Mouse (Mus musculus): Measurements from ENCODE around the gene Gm2174.

The Gm2174 gene

DNA sequence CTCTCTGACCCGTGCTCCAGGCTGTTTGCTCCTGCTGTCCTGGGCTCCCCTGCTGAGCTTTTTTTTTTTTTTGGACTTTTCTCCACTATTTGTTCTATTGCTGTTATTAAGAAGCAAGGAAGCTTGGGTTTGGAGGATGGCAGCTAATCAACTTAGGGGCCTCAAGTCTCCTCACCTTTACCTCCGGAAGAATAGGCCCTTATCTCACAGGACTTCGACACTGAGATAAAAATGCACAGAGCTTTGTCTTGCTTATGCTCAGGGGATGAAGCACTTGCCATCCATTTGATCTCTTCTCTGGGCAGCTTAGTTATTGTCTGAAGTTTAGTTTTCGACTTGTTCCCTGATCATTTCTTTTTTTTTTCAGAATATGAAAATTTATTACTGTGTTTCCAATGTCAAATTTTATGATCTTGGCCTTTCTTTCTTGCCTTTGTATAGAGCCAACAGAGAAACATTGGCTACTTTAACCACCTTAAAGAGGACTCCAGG is at the start of gene Gm2174:
Gm2174 (plus strand) TSS at position 442 of the 492 bp plus-strand sequence.
- no peak for DNase-seq

DNA sequence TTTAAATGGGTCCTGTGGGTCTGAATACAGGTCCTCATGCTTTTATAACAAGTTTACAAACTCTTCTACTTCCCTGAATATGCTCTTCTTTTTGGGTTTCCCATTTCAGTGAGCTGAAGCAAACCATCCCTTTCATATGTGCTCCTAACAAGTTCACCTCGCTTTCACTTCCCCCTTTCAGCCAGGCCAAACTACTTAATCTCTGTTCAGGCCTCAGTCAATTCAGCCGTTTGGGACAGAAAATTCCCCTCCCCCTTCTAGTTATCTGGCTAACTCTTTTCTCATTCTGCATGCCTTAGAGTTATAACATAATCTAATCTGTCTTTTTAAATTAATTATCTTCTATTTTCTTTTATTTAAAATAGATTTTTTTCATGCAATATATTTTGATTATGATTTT is 43.1 kb upstream of the Gm2174 start:
- no peak for DNase-seq

DNA sequence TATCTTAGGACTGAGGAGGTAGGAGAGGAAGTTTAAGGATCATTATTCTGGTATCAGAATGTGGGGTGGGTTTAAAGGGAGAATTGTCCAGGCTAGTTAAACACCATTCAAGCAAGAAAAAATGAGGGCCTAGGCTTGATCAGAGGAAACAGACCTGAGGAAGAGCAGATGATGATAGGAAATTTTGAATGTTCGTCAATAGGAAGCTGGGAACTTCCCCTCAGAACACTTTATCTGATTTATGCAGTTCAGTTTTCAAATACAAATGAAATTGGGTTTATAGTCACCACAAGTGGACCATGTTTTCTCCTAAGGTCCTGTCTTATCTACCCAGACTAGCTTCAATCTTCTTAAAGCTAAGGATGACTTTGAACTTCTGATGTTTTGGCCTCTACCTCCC is 42.3 kb upstream of the Gm2174 start:
- no peak for DNase-seq

DNA sequence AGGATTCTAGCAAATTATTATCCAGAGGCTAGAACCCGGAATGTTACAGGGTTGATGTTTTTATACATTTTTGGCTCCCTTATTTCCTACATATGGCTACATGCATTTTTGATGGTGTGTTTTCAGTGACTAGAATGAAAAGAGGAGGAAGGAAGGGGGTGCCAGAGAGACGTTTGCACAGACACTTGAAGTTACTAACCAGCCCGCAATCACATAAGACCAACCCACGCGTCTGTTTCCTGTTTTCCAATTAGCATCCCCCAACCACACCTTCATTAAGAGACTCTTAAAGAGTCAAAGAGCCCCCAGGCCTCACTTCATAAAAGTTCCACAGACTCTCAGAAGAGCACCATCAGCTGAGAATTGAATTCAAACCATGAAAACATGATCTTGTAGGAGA is 41.6 kb upstream of the Gm2174 start:
- DNase-seq = no peak

DNA sequence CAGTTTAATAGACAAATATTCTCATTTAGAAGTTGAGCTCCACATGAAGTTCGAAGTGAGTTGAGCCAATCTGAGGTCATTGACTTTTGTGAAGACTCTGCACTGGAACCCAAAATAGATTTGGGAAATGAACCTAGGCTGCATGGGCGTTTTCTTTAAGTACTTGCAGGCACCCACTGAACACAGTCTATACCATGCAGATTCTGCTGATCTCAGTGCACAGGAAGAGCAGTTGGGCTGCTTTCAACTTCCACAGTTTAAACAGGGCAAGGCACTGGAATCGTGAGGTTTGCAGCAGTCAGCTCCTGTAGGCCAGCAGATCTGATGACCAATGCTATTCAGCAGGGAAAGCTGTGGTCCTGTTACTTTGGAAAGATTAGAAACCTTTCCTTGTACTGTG is 31.5 kb upstream of the Gm2174 start:
- DNase-seq = no peak

DNA sequence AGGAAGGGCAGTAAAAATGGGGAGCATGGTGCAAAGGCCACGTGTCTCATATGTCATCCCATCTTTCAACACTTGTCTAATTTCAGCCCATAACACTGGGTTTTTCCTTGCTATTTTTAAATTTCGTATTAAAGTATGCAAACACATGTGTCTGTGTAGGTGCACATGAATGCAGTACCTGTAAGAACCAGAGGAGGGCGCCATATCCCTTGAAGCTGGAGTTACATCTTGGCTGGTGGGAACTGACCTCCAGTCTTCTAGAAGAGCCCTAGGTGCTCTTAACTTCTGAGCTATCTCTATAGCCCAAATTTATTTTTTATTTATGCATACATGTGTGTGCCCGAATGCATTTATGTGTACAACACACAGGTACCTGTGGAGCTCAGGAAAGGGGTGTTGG is 30.2 kb upstream of the Gm2174 start:
- no peak for DNase-seq

DNA sequence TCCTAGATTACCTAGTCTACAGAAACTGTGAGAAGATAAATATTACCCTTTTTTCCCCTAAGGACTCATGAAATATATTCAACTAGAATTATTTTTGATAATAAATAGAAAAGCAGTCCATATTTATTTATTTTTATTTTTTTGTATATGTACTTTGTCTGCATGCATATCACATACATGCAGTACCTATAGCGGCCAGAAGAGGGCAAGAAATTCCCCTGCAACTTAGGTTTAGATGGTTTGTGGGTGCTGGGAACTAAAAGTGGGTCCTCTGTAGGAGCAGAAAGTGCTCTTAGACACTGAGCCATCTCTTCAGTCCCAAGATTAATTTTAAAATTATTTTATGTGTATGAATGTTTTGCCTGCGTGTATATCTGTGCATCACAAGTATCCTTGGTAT is 17.2 kb upstream of the Gm2174 start:
- peak; percentile 13 for DNase-seq

DNA sequence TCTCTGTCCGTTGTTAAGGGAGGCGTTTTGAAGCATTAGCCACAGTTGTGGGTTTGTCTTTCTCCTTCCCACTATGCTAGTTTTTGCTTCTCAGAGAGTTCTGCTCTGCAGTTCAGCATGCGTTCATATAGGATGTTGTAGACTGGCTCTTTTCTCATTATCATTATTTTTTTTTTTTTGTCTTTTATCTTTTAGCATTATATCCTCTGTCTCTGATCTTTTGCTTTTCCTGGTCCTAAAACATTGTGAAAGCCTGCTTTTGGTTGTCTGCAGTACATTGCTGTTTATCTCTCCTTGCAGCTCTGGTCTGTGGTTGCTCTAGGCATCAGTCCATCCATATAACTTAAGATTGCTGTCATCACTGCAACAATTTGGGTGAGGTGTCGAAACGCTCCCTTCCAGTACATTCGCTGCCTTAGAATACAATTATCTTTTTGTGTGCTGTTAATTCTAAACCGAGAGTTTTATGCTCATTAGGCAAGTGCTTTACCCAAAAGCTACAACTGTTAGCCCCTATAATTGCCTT is 11.9 kb upstream of the Gm2174 start:
- no peak for DNase-seq

DNA sequence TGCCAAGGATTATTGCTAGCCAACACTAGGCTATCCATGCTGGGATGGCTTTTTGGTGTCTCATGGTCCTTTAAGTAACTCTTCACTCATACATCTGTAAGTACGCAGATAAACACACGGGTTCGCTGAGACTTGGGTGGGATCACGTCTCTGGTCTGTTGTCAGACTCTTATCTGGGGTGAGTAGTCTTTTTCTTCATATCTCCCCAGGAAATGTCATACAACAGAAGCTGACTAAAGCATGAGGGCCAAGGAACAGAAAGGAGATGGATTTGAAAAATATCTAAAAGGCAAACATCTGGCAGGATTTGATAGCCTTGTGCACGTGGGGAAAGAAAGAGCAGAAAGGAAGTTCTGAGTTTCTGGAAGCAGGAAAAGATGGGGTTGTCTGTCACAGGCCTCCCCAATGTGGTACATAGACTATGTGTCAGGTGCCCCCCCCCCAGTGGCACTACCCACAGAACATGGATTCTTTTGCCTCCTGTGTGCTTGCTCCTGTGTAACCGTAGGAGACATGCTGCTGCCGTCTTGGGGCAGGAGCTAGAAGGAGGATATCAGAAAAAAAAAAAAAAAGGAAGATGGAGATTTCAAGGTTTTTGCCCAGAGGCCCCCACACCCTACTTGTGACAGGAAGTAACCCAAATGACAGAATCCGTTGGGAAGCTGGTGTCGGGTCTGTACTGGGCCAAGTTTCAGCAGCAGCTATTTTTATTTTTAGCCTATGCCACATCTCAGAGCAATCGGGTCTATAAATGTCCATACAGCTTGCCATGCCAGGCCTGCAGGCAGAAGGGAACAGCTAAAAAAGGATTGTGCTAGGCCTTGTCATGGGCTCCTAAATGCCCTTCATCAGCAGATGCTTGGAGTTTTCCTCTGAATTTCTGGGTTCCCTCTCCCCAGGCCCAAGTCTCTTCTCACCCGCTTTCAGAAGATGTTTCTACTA is 1.0 kb upstream of the Gm2174 start:
- no peak for DNase-seq

DNA sequence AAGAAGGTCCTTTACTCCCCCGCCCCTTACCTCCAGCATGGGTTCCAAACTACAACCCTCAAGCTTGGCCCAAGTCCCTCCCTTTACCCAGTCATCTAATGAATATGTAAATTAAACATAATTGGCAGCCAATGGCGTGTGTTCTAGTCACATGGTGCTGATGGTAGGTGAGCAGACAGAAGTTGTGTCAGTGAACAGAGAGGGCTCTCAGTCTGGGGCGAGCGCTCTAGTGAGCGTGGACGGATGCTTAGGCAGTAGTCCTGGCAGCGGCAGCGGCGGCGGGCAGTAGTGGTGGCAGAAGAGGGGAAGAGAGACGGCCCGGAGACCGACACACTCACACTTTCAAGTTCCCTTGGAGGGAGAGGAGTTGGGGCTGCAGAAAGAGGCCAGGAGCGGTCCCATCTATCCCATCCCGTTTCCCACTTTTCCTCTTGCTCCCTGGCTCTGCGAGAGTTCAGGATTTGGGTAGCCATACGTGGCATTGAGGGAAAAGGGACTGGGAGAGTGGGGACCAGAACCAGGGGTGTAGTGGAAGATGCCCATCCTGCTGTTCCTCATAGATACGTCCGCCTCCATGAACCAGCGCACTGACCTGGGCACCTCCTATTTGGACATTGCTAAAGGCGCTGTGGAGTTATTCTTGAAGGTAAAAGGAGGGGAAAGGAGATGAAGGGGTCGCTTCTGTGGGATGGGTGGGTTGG is 7.1 kb downstream of the Gm2174 start, which contains the start of gene Ints6l:
Ints6l (plus strand) TSS at position 187 of the 701 bp plus-strand sequence.
- DNase-seq = peak; percentile 91

DNA sequence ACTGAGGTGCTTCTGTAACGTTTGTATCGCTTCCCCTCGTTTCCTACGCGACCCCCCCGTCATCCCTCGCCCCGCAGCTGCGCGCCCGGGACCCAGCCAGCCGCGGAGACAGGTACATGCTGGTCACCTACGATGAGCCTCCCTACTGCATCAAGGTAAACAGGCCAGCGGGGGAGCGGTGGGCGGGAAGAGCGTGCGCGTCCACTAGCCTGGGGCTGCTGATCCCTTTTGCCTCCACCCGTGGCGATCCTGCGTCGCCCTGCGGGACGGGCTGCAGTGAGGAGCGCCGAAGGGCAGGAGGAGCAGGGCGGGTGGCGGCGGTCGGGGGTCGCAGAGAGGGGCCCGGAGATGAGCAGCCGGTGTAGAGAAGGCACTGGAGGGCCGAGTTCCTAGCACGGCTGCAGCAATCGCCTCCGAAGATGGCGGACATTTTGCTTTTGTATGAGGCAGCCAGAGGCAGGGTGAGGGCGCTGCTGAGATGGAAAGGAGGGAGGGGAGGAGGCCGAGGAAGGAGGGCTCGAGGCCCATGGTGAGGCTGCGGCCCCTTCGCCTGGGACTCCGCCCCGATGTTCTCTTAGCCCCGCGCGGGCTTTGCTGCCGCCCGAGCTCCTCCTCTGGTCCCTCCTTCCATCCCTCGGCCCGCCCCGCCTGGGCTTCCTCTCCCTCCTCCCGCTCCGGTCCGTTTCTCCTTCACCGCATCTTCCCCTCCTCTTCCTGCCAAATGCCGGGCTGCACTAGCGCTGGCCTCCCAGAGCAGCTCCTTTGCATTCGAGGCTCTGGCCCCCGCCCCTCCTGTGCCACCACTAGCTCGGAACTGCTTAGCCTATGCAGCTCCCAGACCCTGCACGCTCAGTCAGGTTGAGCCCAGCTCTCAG is 7.8 kb downstream of the Gm2174 start:
- DNase-seq = peak; percentile 94

DNA sequence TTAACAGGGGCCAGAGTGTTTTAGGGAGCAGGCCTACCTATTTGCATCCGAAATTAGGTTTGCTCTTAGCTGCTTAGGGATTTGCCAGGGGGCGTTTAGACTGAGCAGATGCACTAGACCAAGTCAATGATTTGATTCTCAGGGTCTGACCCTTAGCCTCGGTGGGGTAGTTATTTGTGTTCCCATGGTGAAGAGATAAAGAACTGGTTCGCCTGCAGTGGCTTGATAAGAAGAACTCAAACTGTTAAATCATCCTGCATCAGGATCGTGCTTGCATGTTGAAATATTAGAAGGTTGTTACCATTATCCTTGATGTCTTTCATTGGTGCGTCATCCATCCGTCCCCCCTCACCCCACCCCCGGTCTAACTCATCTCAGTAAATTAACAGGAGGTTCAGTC is 8.6 kb downstream of the Gm2174 start:
- DNase-seq = no peak

DNA sequence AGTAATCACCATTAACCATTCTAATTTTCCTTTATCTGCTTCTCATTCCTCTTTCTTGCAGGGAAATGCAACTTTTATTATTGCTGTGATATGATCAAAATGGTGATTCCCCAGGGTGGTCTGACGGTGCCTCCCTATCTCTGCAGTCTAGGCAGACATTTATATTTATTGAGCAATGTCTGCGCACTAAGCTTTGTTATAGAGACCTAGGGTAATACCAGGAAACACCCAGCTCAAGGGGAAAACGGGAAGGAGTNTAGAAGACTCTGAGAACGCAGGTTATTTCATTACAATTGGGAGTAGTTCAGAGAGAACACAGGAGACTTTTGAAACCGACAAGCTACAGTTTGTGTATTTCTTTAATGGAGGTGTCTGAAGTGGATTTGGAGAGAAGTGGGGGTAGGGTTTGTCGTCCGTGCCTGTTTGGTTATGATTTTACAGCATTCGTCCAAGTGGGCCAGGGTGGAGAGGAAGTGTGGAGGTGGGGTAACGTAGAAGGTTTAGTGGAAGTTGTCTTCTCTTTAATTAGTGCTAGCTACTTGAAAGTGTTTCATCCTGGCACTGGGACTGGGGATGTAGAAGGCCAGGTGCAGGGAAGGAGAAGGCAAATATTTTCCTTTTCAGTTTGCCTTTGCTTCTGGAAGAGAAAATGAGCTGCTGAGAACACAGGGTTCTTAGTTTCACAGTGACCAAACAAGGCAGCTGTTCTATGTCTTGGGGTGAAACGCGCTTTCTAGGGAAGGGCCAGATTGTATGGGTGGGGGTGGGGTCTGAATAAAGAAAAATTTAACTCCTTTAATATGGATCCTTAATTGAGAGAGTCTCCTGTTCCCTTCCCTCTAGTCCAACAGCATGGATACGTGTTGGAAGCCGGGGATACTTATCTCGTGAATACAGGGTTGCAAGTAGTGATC is 14.5 kb downstream of the Gm2174 start:
- DNase-seq = no peak

DNA sequence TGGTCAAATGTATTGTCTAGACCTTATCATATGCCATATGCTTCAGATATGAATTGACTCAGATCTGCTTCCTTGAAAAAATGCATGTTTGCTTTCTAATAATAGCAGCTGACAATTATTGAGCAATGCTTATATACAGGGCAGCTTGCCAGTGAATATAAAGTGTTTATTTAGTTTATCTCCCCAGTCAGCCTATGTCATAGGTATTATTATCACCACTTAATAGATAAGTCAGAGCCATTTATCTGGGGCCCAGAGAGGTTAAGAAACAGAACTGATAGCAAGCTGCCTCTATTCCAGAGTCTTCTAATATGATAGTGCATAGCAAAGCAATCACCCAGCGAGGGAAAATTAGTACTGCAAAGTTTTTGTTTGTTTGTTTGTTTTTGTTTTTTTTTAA is 17.1 kb downstream of the Gm2174 start:
- no peak for DNase-seq

DNA sequence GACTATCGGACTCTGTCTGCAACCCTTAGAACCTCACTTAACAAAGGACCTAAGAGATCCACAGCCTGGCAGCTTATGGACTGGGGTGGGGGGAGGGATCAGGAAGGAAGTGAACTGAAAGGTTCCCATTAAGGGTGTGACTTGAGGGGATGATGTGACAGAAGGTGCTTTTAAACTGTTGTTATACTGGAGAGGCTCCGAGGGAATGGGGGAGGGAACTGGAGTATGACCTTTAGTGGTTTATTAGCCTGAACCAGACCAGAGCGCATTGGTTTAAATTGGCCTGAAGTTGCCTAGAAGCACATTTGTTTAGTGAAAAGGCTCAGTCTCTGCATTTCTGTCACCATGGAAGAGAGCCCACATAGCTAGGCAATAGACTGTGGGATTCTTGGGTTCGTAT is 19.9 kb downstream of the Gm2174 start:
- no peak for DNase-seq

DNA sequence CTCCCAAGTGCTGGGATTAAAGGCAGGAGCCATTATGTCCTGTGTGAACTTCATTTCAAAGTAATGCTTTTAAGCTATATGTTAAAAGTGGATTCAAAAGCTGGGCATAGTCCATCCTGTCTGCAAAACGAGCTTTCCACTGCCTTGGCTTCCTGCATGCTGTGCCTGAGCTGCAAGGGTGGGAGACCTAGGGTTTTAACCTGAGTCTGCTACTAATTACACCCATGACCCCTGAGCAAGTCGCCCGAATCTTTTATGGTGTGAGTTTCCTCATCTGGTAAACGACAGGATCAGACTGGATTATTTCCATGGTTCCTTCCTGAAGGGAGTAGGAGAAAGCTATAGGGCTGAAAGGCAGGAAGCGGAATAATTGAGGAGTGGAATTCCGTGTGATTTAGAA is 20.7 kb downstream of the Gm2174 start:
- DNase-seq = no peak

DNA sequence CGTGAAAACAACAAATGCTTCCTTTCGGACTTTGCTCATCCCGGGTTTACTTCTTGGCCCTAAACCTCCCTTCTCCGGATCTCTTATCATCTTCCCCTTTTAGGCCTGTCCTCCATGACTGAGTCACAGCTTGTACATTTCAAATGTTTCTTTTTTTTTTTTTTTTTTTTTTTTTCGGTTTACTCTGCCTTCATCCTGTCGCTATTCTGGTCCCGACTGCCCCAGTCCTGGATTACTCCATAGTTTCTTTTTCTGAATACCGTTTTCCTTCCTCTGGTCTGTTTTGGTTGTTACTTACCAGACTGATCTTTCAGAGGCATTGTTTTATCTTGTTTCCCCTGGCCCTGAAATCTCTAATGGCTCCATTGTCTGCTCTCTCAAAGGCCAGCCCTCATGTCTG is 26.3 kb downstream of the Gm2174 start:
- DNase-seq = no peak

DNA sequence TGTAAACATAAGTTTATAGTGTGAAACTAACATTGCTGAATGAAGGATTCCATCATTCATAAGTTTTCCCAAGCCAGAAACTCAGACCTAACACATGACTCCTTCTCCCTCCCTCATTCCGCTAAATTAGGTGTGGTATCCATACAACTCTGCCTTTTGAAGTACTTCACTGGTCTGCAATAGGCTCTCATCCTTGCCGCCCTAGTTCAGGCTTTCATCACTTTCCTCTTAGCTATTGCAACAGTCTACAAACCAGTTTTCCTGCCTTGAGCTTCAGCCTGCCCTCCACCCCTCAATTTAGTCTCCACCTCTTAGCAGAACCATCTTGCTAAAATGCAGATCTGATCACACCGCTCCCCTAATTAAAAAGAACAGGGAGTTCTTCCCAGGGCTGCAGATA is 29.8 kb downstream of the Gm2174 start:
- DNase-seq = no peak

DNA sequence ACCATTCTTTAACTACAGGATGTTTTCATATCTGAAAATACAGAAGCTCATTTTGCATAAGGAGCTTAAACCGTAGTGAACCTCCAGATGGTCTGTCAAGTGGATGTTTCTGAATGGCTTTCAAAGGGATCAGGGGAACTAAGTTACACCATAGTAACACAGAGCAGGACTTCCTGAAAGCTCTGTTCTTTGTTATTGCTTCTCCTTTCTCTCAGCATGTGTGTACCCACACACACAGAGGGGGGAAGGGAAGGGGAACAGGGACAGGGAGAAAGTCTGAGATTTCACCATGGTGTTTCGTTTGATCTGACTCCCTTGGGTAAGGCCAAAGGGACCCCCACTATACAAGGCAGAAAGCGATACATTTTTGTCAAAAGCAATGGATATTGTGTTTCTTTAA is 34.1 kb downstream of the Gm2174 start:
- no peak for DNase-seq

DNA sequence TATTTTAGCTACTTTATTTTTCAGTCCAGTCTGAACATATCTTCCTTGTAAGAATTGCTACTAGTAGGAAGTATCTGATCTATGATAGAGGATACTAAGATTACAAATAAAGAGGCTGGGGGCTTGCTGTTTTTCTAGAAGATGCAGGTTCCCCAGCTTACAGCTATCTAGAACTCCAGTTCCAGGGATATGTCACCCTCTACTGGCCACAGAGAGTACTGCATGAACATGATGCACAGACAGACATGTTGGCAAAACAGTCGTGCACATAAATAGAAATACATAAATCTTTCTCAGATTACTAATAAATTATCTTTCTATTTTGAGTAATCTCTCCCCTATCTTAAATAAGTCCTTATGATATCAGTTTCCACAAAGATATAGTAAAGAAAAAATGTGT is 42.0 kb downstream of the Gm2174 start:
- DNase-seq = peak; percentile 79

DNA sequence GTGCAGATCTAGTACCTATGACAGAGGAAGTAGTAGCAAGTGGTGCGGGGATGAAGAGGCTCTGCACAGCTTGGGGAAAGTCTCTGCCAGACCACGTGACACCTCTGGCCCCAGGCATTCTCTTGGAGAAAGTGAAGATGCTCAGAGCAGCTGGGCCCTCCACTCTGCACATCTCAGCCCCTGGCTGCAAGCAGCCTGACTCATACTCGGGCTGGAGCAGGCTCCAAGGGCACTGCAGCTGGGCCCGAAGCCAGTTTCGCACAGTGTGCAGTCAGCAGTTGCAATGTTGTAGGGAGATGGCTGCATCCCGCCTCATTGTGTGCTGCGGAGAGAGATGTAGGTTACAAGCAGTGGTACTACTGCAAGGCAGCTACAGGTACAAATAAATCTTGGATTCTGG is 49.5 kb downstream of the Gm2174 start:
- DNase-seq = no peak

All from retina, postnatal 1 day (tissue).